9 mouse cellular contexts compared by ENCODE assay signal in genomic region chr1:87041814-87042438, GRCm38 (mm10). TPM values are rescaled to one million over a fixed set of nuclear protein-coding genes. Genes with fewer than 3 reads are reported as not detected.
A peak's percentile ranks its signal among the peaks of the same experiment; 100 is the strongest.
DNase-seq lines count a peak whose midpoint lies in the region; ATAC-seq and TF ChIP-seq lines count a peak whose summit lies in the region.
"Had no signal": no experiment of that assay in that cellular context is flagged by ENCODE, and none has a peak within 500 bp of the region (broad histone marks: within the 10 kb centered on the region; RNA-seq: fewer than 3 reads in every experiment).

No protein-coding gene starts in this region.

- TF ChIP-seq POLR2A in cortical plate, adult 2 months (IDR thresholded peaks at IDR 0.05; ENCODE audit: extremely low read depth, insufficient read depth, low read length) = no peak

- H3K4me1 ChIP-seq in heart, embryonic 12.5 days (replicated peaks) = peaks cover 8% of the 10 kb centered on the region
- no peaks in the 10 kb centered on the region for H3K4me1 ChIP-seq in cortical plate, adult 2 months (ENCODE audit: control insufficient read depth, insufficient read depth, low read length)
- H3K4me1 ChIP-seq in midbrain, embryonic 12.5 days = 0 out of 2 replicates have a peak, but pooled peaks cover under 1% of the 10 kb centered on the region

- TF ChIP-seq CTCF in cortical plate, adult 2 months (IDR thresholded peaks at IDR 0.05; ENCODE audit: extremely low read depth, insufficient read depth, low read length) = peak; percentile 97

- no peaks in the 10 kb centered on the region for H3K27me3 ChIP-seq in heart, embryonic 12.5 days (replicated peaks)
- no peaks in the 10 kb centered on the region for H3K27me3 ChIP-seq in midbrain, embryonic 12.5 days

- H3K4me2 ChIP-seq in heart, embryonic 12.5 days = no peak overlapping the region
- H3K4me2 ChIP-seq in midbrain, embryonic 12.5 days (replicated peaks) = no peak overlapping the region

- H3K4me3 ChIP-seq in heart, embryonic 12.5 days = no peak overlapping the region
- H3K4me3 ChIP-seq in cortical plate, adult 2 months (ENCODE audit: insufficient read depth, low read length) = no peak overlapping the region
- no peak overlapping the region for H3K4me3 ChIP-seq in midbrain, embryonic 12.5 days
- H3K4me3 ChIP-seq: myocyte had no signal

- no peak; the same call in 1 of the 2 replicates for ATAC-seq in heart, embryonic 12.5 days (ENCODE audit: insufficient number of reproducible peaks, low FRiP score)
- peak; percentile 76 for ATAC-seq in midbrain, embryonic 12.5 days (ENCODE audit: low FRiP score, low read depth)

- no peak overlapping the region for H3K27ac ChIP-seq in heart, embryonic 12.5 days (ENCODE audit: poor library complexity, severe bottlenecking)
- H3K27ac ChIP-seq in cortical plate, adult 2 months (ENCODE audit: insufficient read depth, low read length) = no peak overlapping the region
- H3K27ac ChIP-seq in midbrain, embryonic 12.5 days (replicated peaks) = no peak overlapping the region

- H3K9me3 ChIP-seq in heart, embryonic 12.5 days (replicated peaks) = no peaks in the 10 kb centered on the region
- H3K9me3 ChIP-seq in midbrain, embryonic 12.5 days = no peaks in the 10 kb centered on the region

- intact Hi-C loops in left cerebral cortex, postnatal 25 days (cut with DNase I) = loop anchor here (1.0 to 5.0 kb wide), 5 partner anchors 130 to 423 kb away; partner anchors contain the start of gene Nppc

- 0% methylated on average over 1 of the region's 1 CpGs for WGBS in heart, embryonic 12.5 days
- 0% methylated on average over 1 of the region's 1 CpGs for WGBS in midbrain, embryonic 12.5 days

- peak; percentile 52 to 87 for DNase-seq in heart, adult 18-20 months
- DNase-seq in gastrocnemius, adult 8-10 months (ENCODE audit: low spot score in 2 of 2) = peak; percentile 18 to 44
- DNase-seq in kidney, adult 11 months = peak; percentile 42
- peak; percentile 80 to 82 for DNase-seq in left cerebral cortex, postnatal 25 days (ENCODE audit: low spot score in 2 of 2)
- DNase-seq in spleen, postnatal 36 days (ENCODE audit: low spot score in 2 of 2) = peak; percentile 36 to 37

- H3K36me3 ChIP-seq in heart, embryonic 12.5 days = 0 out of 2 replicates have a peak, but pooled peaks cover 3% of the 10 kb centered on the region
- peaks cover 11% of the 10 kb centered on the region; the same call in 1 of the 2 replicates for H3K36me3 ChIP-seq in midbrain, embryonic 12.5 days

- no peak overlapping the region for H3K9ac ChIP-seq in heart, embryonic 12.5 days
- 0 out of 2 replicates have a peak overlapping the region, but pooled peaks have one; percentile 12 for H3K9ac ChIP-seq in midbrain, embryonic 12.5 days (replicated peaks)

RNA-seq across cellular contexts. Expression of gene Alppl2, which starts 47.8 kb away (rescaled TPM):
- not detected for total RNA-seq in heart, adult 18-20 months (2021)
- not detected in 2 replicates for polyA plus RNA-seq in heart, embryonic 12.5 days (2016; fragmentation: Nextera tagmentation; extraction: Ambion mirVana)
- polyA plus RNA-seq in cortical plate, adult 2 months (2012; rRNA removed) = not detected in 2 replicates
- total RNA-seq in gastrocnemius, adult 8-10 months (2022) = not detected
- total RNA-seq in left cerebral cortex, postnatal 25 days (2021) = not detected
- polyA plus RNA-seq in midbrain, embryonic 12.5 days (2016; fragmentation: Nextera tagmentation; extraction: Ambion mirVana) = not detected in 2 replicates
- polyA plus RNA-seq: myocyte had no signal

RNA-seq across cellular contexts. Expression of gene Alpi, which starts 59.5 kb away (rescaled TPM):
- total RNA-seq in heart, adult 18-20 months (2021) = not detected
- not detected in 2 replicates for polyA plus RNA-seq in heart, embryonic 12.5 days (2016; fragmentation: Nextera tagmentation; extraction: Ambion mirVana)
- polyA plus RNA-seq in cortical plate, adult 2 months (2012; rRNA removed) = not detected in 2 replicates
- not detected for total RNA-seq in gastrocnemius, adult 8-10 months (2022)
- total RNA-seq in left cerebral cortex, postnatal 25 days (2021) = not detected
- polyA plus RNA-seq in midbrain, embryonic 12.5 days (2016; fragmentation: Nextera tagmentation; extraction: Ambion mirVana) = not detected in 2 replicates

Comparison
In these comparisons a context has a peak if more than half of its experiments do, and no peak if none do; other contexts are left out.
1. DNase-seq: peak in every context shown above with its lines; median percentile 81 in left cerebral cortex, postnatal 25 days; 70 in heart, adult 18-20 months; 42 in kidney, adult 11 months; 36 in spleen, postnatal 36 days; 31 in gastrocnemius, adult 8-10 months.